Mouse (Mus musculus) brain, embryonic 14.5 days (tissue): ENCODE results near the gene Sh3bgr.

ENCODE experiments used
- CTCF ChIP-seq: fragments of 200-500 bp; IDR thresholded peaks from 2 replicates; pipeline ENCODE4 v1.5.1; 2012; ENCODE audit warnings: inconsistent platforms, mild to moderate bottlenecking, moderate library complexity, borderline replicate concordance; ENCODE audit not compliant: insufficient read depth, insufficient read length; ENCODE audit errors: extremely low read depth
- POLR2A ChIP-seq: fragments of 200-500 bp; IDR thresholded peaks from 2 replicates; pipeline ENCODE4 v1.6.1; 2012; ENCODE audit warnings: mild to moderate bottlenecking, inconsistent platforms, borderline replicate concordance; ENCODE audit not compliant: poor library complexity, insufficient read depth, insufficient read length, severe bottlenecking; ENCODE audit errors: extremely low read depth

GRCm38 (mm10) chr16:96154476-96154875, 45.8 kb upstream of the Sh3bgr start:
- TF ChIP-seq POLR2A (no peak), CTCF (no peak)
